Mouse (Mus musculus) embryonic facial prominence, embryonic 15.5 days (tissue): Measurements from ENCODE around the gene Rpusd2. TPM values are rescaled to one million over a fixed set of nuclear protein-coding genes. Genes with fewer than 3 reads are reported as not detected.

Experiments
- ATAC-seq: fragments of 200-750 bp; cut with Nextera tagmentation; 2 replicates; pipeline ENCODE4 v1.8.0; 2017; ENCODE audit warnings: low read depth, moderate TSS enrichment; ENCODE audit not compliant: insufficient number of reproducible peaks, low FRiP score, low TSS enrichment
- H3K27ac ChIP-seq: fragments of 300-500 bp; sonication (generic); replicated peaks from 2 replicates; pipeline ENCODE4 v1.5.1; 2015; ENCODE audit warnings: mild to moderate bottlenecking, inconsistent platforms
- H3K27me3 ChIP-seq: fragments of 300-500 bp; sonication (generic); 2 replicates; pipeline ENCODE4 v1.6.1; 2015; ENCODE audit warnings: inconsistent platforms
- H3K36me3 ChIP-seq: fragments of 300-500 bp; sonication (generic); 2 replicates; pipeline ENCODE4 v1.6.1; 2015; ENCODE audit warnings: mild to moderate bottlenecking, inconsistent platforms
- H3K4me1 ChIP-seq: fragments of 300-500 bp; sonication (generic); 2 replicates; pipeline ENCODE4 v1.6.1; 2015; ENCODE audit warnings: inconsistent platforms
- H3K4me2 ChIP-seq: fragments of 300-500 bp; sonication (generic); replicated peaks from 2 replicates; pipeline ENCODE4 v1.6.1; 2015; ENCODE audit warnings: mild to moderate bottlenecking, inconsistent platforms
- H3K4me3 ChIP-seq: fragments of 300-500 bp; sonication (generic); replicated peaks from 2 replicates; pipeline ENCODE4 v1.5.1; 2015; ENCODE audit warnings: mild to moderate bottlenecking, inconsistent platforms
- H3K9ac ChIP-seq: fragments of 300-500 bp; sonication (generic); 2 replicates; pipeline ENCODE4 v1.6.1; 2015; ENCODE audit warnings: inconsistent platforms
- H3K9me3 ChIP-seq: fragments of 300-500 bp; sonication (generic); replicated peaks from 2 replicates; pipeline ENCODE4 v1.6.1; 2016; ENCODE audit warnings: inconsistent platforms
- WGBS: fragments of 180-500 bp; shearing (Covaris S2); methylation state at CpG from one replicate; pipeline ENCODE4 v1.1.7; 2015; 5-methylcytosine and 5-hydroxymethylcytosine counted together
- polyA plus RNA-seq: library from polyadenylated mRNA; unstranded; fragments of >200 nt; fragmentation: Nextera tagmentation; extraction: Ambion mirVana; gene quantifications from 2 replicates; pipeline ENCODE4 v1.2.1, GENCODE M21; 2015

The Rpusd2 gene
- polyA plus RNA-seq, 1 experiment from 2014 or later: 4.6 TPM

DNA sequence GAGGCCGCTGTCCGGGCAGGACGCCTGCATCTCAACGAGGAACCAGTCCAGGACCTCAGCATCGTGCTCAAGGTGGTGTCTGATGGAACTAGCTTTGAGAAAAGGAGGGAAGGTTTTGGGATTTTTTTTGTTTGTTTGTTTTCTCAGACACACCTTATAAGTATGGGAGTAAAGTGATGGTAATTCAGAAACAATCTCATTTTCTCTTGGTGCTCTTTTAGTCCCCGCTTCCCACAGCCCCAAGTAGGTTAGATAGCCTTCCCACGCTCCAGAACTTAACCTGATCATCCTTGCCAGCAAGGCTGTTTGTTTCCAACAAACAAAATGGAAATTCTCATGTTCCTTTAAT lies 781 bp downstream of the Rpusd2 start:
- 10% methylated on average over 7 of the region's 7 CpGs for WGBS
- Histone ChIP-seq H3K36me3 (peaks cover 20% of the 10 kb centered on the region), H3K27me3 (no peaks in the 10 kb centered on the region), H3K4me3 (peak overlapping the region; percentile 95), H3K4me1 (peaks cover 11% of the 10 kb centered on the region), H3K9me3 (no peaks in the 10 kb centered on the region), H3K27ac (peak overlapping the region; percentile 90), H3K4me2 (peak overlapping the region; percentile 77), H3K9ac (peak overlapping the region; percentile 75)
- no peak for ATAC-seq

DNA sequence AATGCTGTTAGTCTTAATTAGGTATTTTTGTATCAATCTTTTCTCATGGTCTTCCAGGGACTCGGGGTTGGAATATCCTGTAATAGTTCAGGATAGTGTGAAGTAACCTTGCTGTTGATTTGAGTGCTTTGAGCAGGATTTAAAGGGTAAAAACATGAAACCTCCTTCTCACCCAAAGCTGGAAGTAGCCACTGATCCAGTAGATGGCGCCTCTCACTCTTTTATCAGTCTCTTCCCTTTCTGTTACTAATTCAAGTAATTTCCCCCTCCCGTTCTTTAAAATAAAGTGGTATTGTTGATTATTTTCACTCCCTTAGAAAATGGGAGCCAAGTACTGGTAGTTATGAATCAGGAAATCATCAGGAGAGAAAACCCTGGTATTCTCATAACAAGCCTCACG lies 6.3 kb downstream of the Rpusd2 start:
- Histone ChIP-seq H3K4me3 (no peak overlapping the region), H3K9ac (no peak overlapping the region), H3K27me3 (no peaks in the 10 kb centered on the region), H3K9me3 (no peaks in the 10 kb centered on the region), H3K4me1 (peaks cover under 1% of the 10 kb centered on the region; the same call in 1 of the 2 replicates), H3K4me2 (no peak overlapping the region), H3K36me3 (peaks cover 23% of the 10 kb centered on the region), H3K27ac (no peak overlapping the region)
- no peak for ATAC-seq
- WGBS: 44% methylated on average over 4 of the region's 4 CpGs

DNA sequence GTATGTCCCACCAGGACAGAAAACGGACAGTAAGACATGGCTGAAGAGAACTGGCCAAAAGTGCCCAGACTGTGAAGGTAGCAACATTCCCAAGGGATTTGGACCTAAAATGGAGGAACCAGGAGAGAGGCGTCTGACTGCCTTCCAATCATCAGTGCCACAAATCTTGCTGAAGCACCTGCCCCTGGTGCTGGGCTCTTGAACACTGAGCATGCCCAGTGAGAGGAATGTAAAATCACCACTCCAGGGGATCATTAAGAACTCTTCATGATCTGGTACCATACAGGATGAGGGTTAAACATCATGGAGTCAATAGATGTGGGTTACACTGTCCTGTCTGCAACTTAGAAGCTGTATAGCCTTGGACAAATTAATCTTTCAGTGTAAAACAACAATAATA lies 10.6 kb downstream of the Rpusd2 start:
- no peak overlapping the region for H3K4me2 ChIP-seq

GRCm38 (mm10) chr2:119046649-119047611 lies 12.3 kb downstream of the Rpusd2 start, which contains the start of gene Knl1:
Gene Knl1, plus strand, starts transcription at chr2:119047119.
- Histone ChIP-seq H3K36me3 (no peaks in the 10 kb centered on the region), H3K27me3 (no peaks in the 10 kb centered on the region), H3K27ac (peak within 1 kb of the TSS; percentile 94), H3K4me1 (no peaks in the 10 kb centered on the region), H3K9ac (peak within 1 kb of the TSS; percentile 63), H3K4me3 (peak within 1 kb of the TSS; percentile 86), H3K9me3 (no peaks in the 10 kb centered on the region), H3K4me2 (peak within 1 kb of the TSS; percentile 54)
- WGBS: under 1% methylated on average over 77 of the region's 77 CpGs
- ATAC-seq: peak; percentile 94

More for the DNA sequence above, 10.6 kb downstream of the Rpusd2 start:
- Histone ChIP-seq H3K27me3 (no peaks in the 10 kb centered on the region), H3K36me3 (peaks cover 2% of the 10 kb centered on the region; the same call in 1 of the 2 replicates), H3K27ac (no peak overlapping the region), H3K9me3 (no peaks in the 10 kb centered on the region), H3K9ac (no peak overlapping the region), H3K4me3 (no peak overlapping the region), H3K4me1 (no peaks in the 10 kb centered on the region)
- ATAC-seq: no peak
- 67% methylated on average over 2 of the region's 2 CpGs for WGBS

GRCm38 (mm10) chr2:119047849-119048248 lies 13.3 kb downstream of the Rpusd2 start:
- ATAC-seq: no peak
- 0 out of 2 replicates have a peak overlapping the region, but pooled peaks have one; percentile 94 for H3K27ac ChIP-seq
- H3K9me3 ChIP-seq: no peaks in the 10 kb centered on the region
- H3K36me3 ChIP-seq: no peaks in the 10 kb centered on the region
- H3K27me3 ChIP-seq: no peaks in the 10 kb centered on the region
- 22% methylated on average over 4 of the region's 4 CpGs for WGBS
- peak overlapping the region; percentile 54 for H3K4me2 ChIP-seq
- H3K9ac ChIP-seq: 0 out of 2 replicates have a peak overlapping the region, but pooled peaks have one; percentile 63
- peak overlapping the region; percentile 86 for H3K4me3 ChIP-seq
- H3K4me1 ChIP-seq: no peaks in the 10 kb centered on the region

DNA sequence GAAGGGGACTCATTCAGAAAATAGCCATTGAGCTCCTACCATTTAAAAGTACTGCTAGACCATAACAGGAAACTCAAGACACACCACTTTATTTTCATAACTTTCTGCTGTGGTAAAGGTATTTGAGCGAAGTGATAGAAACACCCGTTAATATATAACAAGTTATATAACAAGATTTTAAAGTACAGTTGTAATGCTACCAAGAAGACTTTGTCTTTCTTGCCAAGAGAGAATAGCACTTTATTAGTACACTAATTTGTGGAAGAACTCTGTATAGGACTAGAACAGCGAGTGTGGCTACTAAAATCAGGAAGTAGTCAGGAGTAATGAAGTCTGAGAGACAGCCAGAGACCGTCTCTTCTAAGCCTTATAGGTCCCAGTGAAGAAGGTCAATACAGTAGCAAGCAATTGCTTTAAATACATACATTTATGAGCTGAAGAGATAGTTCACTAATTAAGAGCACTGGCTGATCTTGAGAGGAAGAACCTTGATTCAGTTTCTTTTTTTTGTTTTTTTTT lies 15.6 kb downstream of the Rpusd2 start:
- no peak overlapping the region for H3K4me2 ChIP-seq
- no peak overlapping the region for H3K27ac ChIP-seq
- no peaks in the 10 kb centered on the region for H3K27me3 ChIP-seq
- H3K9me3 ChIP-seq: no peaks in the 10 kb centered on the region
- no peaks in the 10 kb centered on the region for H3K36me3 ChIP-seq
- 95% methylated on average over 4 of the region's 4 CpGs for WGBS
- ATAC-seq: no peak
- H3K4me1 ChIP-seq: no peaks in the 10 kb centered on the region
- H3K4me3 ChIP-seq: no peak overlapping the region
- H3K9ac ChIP-seq: no peak overlapping the region

DNA sequence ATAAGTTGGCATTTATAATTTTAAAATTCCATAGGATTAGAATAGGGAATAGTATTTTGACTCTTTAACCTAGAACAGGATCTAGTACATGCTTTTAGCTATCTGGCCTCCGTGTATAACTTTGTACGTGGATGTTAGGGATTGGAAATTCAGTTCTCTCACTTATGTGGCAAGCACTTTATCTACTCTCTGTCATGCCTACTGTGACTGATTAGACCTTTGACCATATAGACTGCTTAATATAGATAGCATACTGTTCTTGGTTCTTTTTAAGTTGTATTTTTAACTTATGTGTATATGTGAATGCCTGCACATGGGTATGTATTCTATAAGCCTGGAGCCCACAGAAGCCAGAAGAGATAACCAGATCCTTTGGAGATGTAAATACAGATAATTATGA lies 25.5 kb downstream of the Rpusd2 start:
- Histone ChIP-seq H3K4me2 (no peak overlapping the region), H3K27ac (no peak overlapping the region), H3K4me3 (no peak overlapping the region), H3K36me3 (peaks cover 10% of the 10 kb centered on the region; the same call in 1 of the 2 replicates), H3K9ac (no peak overlapping the region), H3K27me3 (no peaks in the 10 kb centered on the region), H3K9me3 (no peaks in the 10 kb centered on the region), H3K4me1 (no peaks in the 10 kb centered on the region)
- ATAC-seq: no peak
- WGBS: 96% methylated on average over 2 of the region's 2 CpGs

- Histone ChIP-seq H3K4me1 (no peaks in the 10 kb centered on the region), H3K4me3 (no peak overlapping the region), H3K9me3 (no peaks in the 10 kb centered on the region), H3K4me2 (no peak overlapping the region), H3K9ac (no peak overlapping the region), H3K27me3 (no peaks in the 10 kb centered on the region), H3K36me3 (peaks cover 19% of the 10 kb centered on the region; the same call in 1 of the 2 replicates), H3K27ac (no peak overlapping the region)
- 93% methylated on average over 4 of the region's 4 CpGs for WGBS
- no peak for ATAC-seq
Measured at GRCm38 (mm10) chr2:119072397-119072796, 37.8 kb downstream of the Rpusd2 start.

GRCm38 (mm10) chr2:119086156-119086555 lies 51.6 kb downstream of the Rpusd2 start:
- H3K36me3 ChIP-seq: peaks cover 24% of the 10 kb centered on the region
- ATAC-seq: no peak
- no peaks in the 10 kb centered on the region for H3K4me1 ChIP-seq
- no peaks in the 10 kb centered on the region for H3K9me3 ChIP-seq
- no peak overlapping the region for H3K4me3 ChIP-seq
- no peak overlapping the region for H3K27ac ChIP-seq
- H3K4me2 ChIP-seq: no peak overlapping the region
- H3K27me3 ChIP-seq: no peaks in the 10 kb centered on the region
- no peak overlapping the region for H3K9ac ChIP-seq
- 95% methylated on average over 2 of the region's 2 CpGs for WGBS
